Mouse (Mus musculus) testis, postnatal 10 days (tissue): ENCODE measurements around the gene Rab4b.
A peak's percentile ranks its signal among the peaks of the same experiment; 100 is the strongest.

Source experiments
- DNase-seq: peaks from one replicate; pipeline ENCODE4 v3.0.0; 2021; ENCODE audit warnings: low spot score

The Rab4b gene

GRCm38 (mm10) chr7:27178324-27179216, at the start of gene Rab4b:
Gene Rab4b (minus strand): TSS chr7:27178896.
- DNase-seq: peak; percentile 98

- peak; percentile 92 for DNase-seq
Measured at GRCm38 (mm10) chr7:27228281-27228821, 49.7 kb upstream of the Rab4b start, which contains the start of gene Itpkc. Gene Itpkc (minus strand): TSS chr7:27228661.

DNA sequence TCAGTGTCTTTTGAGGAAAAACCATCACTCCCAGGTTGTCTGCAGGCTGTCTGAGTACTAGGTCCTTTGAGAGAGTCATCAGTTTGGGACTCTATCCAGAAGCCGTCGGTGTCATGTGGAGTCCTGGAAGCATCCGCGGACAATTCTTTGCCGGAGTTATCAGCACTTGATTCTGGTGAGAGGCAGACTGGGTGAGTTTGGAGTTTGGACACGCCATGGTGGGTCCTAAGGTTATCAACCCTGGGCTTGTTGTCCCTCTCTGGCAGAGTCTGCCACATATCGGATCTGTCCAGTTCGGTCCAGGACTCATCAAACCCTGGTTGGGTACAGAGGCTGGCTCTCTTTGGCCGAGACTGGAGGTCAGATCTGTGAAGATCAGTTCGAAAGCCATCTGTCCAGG, 49.0 kb upstream of the Rab4b start:
- DNase-seq: no peak

DNA sequence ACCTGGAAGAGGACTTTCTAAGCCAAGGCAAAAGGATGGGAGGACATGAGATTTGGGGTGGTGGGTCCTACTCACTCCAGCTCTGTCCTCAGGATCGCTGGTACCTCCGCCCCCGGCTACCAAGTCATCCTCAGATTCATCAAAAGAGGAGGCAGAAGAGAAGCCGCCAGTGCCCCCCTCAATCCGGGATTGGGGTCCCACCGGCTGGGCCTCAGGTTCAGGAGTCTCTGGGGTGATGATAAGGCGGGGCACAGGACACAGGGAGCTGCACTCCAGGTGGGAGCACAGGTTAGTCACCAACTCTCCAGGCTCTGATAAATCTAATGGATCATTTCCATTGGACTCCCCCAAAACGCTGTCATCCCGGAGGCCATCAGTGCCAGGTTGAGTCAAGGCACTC, 48.6 kb upstream of the Rab4b start:
- DNase-seq: no peak

GRCm38 (mm10) chr7:27224877-27225575, 46.3 kb upstream of the Rab4b start:
- DNase-seq: no peak

- no peak for DNase-seq
Measured at GRCm38 (mm10) chr7:27222538-27222937, 43.8 kb upstream of the Rab4b start.

GRCm38 (mm10) chr7:27221939-27222338, 43.2 kb upstream of the Rab4b start:
- no peak for DNase-seq

GRCm38 (mm10) chr7:27219937-27220336, 41.2 kb upstream of the Rab4b start:
- no peak for DNase-seq

DNA sequence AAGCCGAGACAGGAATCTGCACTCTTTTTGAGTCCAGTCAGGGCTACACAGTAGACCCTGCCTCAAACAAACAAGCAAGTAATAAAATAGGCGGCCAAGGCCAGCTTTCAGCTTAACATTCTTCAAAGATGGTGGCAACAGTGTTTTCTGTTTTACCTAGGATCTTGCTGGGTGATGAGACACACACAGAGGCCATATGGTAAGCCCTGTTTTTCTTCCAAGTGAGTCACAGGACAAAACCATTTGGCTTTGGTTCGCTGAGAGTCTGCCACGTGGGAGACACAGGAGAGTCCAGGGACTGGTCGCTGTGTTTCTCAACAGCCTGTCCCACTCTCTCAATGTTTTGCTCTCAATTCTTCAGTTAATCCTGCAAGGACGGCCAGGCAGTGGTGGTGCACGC, 39.9 kb upstream of the Rab4b start:
- no peak for DNase-seq

- no peak for DNase-seq
Measured at GRCm38 (mm10) chr7:27212626-27213025, 33.9 kb upstream of the Rab4b start.

- no peak for DNase-seq
Measured at GRCm38 (mm10) chr7:27203730-27204449, 25.2 kb upstream of the Rab4b start.

DNA sequence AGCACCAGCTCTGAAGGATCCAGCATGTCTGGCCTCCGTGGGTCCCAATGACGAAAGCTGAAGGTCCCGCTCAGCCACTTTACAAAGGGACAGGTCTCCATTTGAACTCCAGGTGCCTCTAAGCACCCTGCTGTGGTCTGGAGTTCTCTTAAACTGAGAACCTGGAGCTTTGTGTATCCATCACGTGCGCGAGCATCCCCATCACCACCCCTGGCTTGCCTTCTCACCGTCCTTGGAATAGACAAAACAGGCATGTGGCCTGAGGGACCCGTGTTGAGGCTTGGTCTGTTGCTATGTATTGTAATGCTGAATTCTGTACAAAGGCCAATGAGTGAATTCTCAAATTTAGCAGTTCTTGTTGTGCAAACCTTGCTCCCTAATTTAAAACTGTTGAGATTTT, 20.1 kb upstream of the Rab4b start:
- DNase-seq: no peak

DNA sequence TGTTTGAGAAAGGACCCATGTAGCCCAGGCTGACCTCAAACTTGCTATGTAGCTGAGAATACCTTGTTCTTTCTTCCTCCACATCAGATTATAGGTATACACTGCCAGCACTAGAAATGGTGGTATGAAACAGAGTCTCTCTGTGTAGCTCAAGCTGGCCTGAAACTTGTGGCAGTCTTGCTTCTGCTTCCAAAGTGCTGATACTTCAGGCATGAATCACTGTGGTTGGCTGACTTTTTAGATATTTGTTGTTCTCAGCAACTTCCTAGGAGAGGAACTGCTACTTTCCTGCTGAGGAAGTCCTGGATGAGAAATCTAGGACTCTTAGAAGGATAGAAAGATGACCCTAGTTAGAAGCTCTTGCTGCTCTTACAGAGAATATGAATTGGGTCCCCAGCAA, 19.7 kb upstream of the Rab4b start:
- no peak for DNase-seq

DNA sequence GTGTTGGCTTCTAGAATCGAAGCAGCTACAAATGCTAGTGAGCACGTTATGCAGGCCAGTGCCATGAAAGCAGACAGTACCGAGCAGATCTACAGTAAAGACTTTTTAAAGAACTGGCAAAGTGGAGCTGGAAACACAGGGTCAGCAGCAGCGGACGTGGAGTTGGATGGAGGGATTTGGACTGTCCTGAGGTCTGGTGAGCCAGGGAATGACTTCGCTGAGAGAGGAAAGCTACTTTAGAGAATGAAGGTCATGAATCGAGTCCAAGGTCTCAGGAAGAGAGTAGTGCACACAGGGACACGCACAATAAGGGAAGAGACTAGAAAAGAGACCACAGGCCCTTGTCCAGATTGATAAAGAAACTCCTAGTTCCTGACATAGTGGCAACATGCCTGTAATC, 18.9 kb upstream of the Rab4b start:
- DNase-seq: no peak

- no peak for DNase-seq
Measured at GRCm38 (mm10) chr7:27197136-27197535, 18.4 kb upstream of the Rab4b start.

- peak; percentile 96 for DNase-seq
Measured at GRCm38 (mm10) chr7:27195681-27196611, 17.2 kb upstream of the Rab4b start, which contains the start of the genes BC024978 and Snrpa. Gene BC024978 (plus strand): TSS chr7:27195781. Gene Snrpa (minus strand): TSS chr7:27196271.

GRCm38 (mm10) chr7:27193731-27194130, 15.0 kb upstream of the Rab4b start:
- no peak for DNase-seq

DNA sequence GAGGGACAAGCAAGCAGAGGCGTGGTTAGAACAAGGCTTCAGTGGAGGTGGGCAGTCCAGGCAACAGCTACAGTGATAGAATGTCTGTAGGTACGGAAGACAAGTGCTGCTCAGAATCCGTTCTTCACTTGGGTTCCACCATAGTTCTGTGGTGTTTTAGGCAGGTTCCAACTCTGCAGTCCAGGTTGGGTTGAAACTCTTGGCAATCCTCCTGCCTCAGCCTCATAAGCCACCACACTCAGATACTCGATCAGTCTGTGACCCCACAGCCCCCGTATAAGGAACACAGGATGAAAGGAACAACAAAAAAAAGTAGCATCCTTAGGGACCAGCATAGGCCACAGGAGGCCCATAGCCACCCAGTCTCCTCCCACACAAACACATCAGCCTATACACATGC, 13.7 kb upstream of the Rab4b start:
- DNase-seq: no peak

DNA sequence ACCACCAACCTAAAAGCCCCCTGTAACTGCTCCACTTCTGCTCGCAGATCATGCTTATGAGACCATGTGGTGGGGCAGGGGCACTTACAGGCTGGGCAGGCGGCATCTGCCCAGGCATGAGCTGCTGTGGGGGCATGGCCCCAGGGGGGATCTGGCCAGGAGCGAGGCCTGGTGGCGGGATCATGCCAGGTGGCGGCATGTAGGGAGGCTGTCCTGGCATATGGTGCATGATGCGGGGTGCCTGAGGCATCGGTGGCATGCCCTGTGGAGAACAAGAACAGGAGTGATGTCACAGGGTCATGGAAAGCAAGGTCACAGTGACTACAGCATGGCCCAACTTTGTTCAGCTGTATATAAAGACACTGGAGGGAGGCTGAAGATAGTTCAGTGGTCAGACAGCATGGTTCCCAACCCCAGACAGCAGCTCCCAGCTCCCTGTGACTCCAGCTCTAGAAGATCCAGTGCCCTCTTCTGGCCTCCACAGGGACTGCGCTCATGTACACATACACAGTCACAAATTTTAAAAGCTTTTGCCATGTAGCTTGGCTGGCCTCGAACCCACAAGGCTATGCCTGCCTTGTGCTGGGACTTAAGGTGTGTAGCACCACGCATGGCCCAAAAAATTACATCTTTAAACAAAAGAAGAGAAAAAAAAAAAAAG, 10.7 kb upstream of the Rab4b start:
- no peak for DNase-seq

DNA sequence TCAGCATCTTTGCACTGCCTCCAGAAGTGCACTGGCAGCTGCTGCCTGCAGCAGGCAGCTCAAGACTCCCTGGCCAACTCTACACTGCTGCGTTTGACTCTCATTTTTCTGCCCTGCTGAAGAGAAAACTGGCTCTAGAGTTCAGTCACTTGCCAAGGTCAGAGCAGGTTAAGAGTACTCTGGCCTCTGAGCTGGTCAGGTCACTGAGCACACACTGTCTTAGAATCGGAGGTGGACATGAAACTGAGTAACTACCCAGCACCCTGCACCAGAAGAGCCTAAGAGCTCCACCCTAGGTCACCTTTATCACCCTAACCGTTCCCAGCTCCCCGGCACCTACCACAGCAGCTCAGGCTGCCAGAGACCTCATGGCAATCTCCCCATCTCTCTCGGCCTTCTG, 7.3 kb upstream of the Rab4b start:
- DNase-seq: no peak

DNA sequence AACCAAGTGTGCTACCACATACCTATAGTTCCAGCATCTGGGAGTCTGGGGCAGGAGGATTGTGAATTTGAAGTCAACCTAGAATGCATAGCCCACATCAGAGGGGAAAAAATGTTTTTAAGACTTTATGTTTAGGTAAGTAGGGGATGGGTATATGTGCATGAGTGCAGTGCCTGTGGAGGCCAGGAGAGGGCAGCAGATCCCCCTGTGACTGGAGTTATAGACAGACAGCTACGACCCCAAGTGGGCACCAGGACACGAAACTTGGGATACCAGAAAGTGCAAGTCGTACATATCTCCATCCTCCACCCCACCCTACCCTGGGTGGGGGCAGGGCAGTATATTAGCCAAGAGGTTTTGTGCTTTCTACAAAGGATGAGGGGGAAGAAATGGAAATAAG, 6.3 kb upstream of the Rab4b start:
- peak; percentile 68 for DNase-seq
